Mouse (Mus musculus): Measurements from ENCODE around the gene Ndufb3.
"Not testable (repeated sequence)": the region's sequence is repeated elsewhere in the genome, so short reads cannot be mapped to it uniquely, and the experiment has no call there.

Ndufb3 gene

GRCm38 (mm10) chr1:58617978-58618668, 31.9 kb downstream of the Ndufb3 start:
- DNase-seq: no peak

- DNase-seq: no peak
Observed at GRCm38 (mm10) chr1:58618766-58619165, 32.6 kb downstream of the Ndufb3 start.

- DNase-seq: no peak
Observed at GRCm38 (mm10) chr1:58621251-58621650, 35.1 kb downstream of the Ndufb3 start.

- DNase-seq: peak; percentile 26 to 68
Observed at GRCm38 (mm10) chr1:58621996-58622748, 36.0 kb downstream of the Ndufb3 start.

- DNase-seq: not testable (repeated sequence)
Observed at GRCm38 (mm10) chr1:58628847-58629246, 42.7 kb downstream of the Ndufb3 start.
